Mouse (Mus musculus): ENCODE data around the gene Ift122. TPM values are rescaled to one million over a fixed set of nuclear protein-coding genes. Genes with fewer than 3 reads are reported as not detected.

Gene Ift122
- polyA plus RNA-seq, 1 experiment from 2014 or later, result 25.0 TPM

GRCm38 (mm10) chr6:115954506-115955074 lies 101.3 kb downstream of the Ift122 start:
- Histone ChIP-seq H3K4me3 (replicated peaks) (no peak overlapping the region), H3K36me3 (0 out of 2 replicates have a peak, but pooled peaks cover 3% of the 10 kb centered on the region), H3K9me3 (replicated peaks) (no peaks in the 10 kb centered on the region; the same call in 1 of the 2 replicates), H3K27ac (replicated peaks) (peak overlapping the region; percentile 59; the same call in 1 of the 2 replicates), H3K27me3 (no peaks in the 10 kb centered on the region), H3K9ac (no peak overlapping the region), H3K4me1 (peaks cover 59% of the 10 kb centered on the region), H3K4me2 (replicated peaks) (no peak overlapping the region)
- ATAC-seq (ENCODE audit: insufficient number of reproducible peaks, low FRiP score, low TSS enrichment, low read depth), result no peak
- WGBS, result 60% methylated on average over 9 of the region's 9 CpGs

- no peak for ATAC-seq (ENCODE audit: insufficient number of reproducible peaks, low FRiP score, low TSS enrichment, low read depth)
- peaks cover 65% of the 10 kb centered on the region for H3K4me1 ChIP-seq
Measured at GRCm38 (mm10) chr6:115955169-115955568, 101.9 kb downstream of the Ift122 start.

GRCm38 (mm10) chr6:115955664-115956063 lies 102.4 kb downstream of the Ift122 start:
- Histone ChIP-seq H3K9me3 (replicated peaks) (no peaks in the 10 kb centered on the region; the same call in 1 of the 2 replicates), H3K36me3 (0 out of 2 replicates have a peak, but pooled peaks cover 3% of the 10 kb centered on the region), H3K4me3 (replicated peaks) (no peak overlapping the region), H3K4me1 (peaks cover 69% of the 10 kb centered on the region), H3K4me2 (replicated peaks) (no peak overlapping the region), H3K27ac (replicated peaks) (no peak overlapping the region), H3K9ac (no peak overlapping the region), H3K27me3 (no peaks in the 10 kb centered on the region)
- 70% methylated on average over 11 of the region's 11 CpGs for WGBS
- ATAC-seq (ENCODE audit: insufficient number of reproducible peaks, low FRiP score, low TSS enrichment, low read depth), result no peak

More at GRCm38 (mm10) chr6:115955169-115955568, 101.9 kb downstream of the Ift122 start:
- H3K4me2 ChIP-seq (replicated peaks), result no peak overlapping the region
- H3K36me3 ChIP-seq, result 0 out of 2 replicates have a peak, but pooled peaks cover 3% of the 10 kb centered on the region
- H3K27me3 ChIP-seq, result no peaks in the 10 kb centered on the region
- H3K9me3 ChIP-seq (replicated peaks), result no peaks in the 10 kb centered on the region; the same call in 1 of the 2 replicates
- H3K4me3 ChIP-seq (replicated peaks), result no peak overlapping the region
- WGBS, result 78% methylated on average over 4 of the region's 4 CpGs
- H3K9ac ChIP-seq, result no peak overlapping the region
- peak overlapping the region; percentile 59; the same call in 1 of the 2 replicates for H3K27ac ChIP-seq (replicated peaks)

- peaks cover 78% of the 10 kb centered on the region for H3K4me1 ChIP-seq
- ATAC-seq (ENCODE audit: insufficient number of reproducible peaks, low FRiP score, low TSS enrichment, low read depth), result no peak
Measured at GRCm38 (mm10) chr6:115956418-115956921, 103.2 kb downstream of the Ift122 start.

GRCm38 (mm10) chr6:115956922-115957601 lies 103.8 kb downstream of the Ift122 start:
- peak overlapping the region; percentile 80 for H3K27ac ChIP-seq (replicated peaks)

More at GRCm38 (mm10) chr6:115956418-115956921, 103.2 kb downstream of the Ift122 start:
- Histone ChIP-seq H3K27me3 (no peaks in the 10 kb centered on the region), H3K27ac (replicated peaks) (peak overlapping the region; percentile 48; the same call in 1 of the 2 replicates), H3K9ac (peak overlapping the region; percentile 19; the same call in 1 of the 2 replicates), H3K4me2 (replicated peaks) (no peak overlapping the region), H3K36me3 (0 out of 2 replicates have a peak, but pooled peaks cover 11% of the 10 kb centered on the region), H3K9me3 (replicated peaks) (no peaks in the 10 kb centered on the region; the same call in 1 of the 2 replicates), H3K4me3 (replicated peaks) (no peak overlapping the region)
- WGBS, result 80% methylated on average over 13 of the region's 13 CpGs

GRCm38 (mm10) chr6:115957681-115958080 lies 104.4 kb downstream of the Ift122 start:
- H3K4me3 ChIP-seq (replicated peaks), result no peak overlapping the region
- peaks cover 18% of the 10 kb centered on the region; the same call in 1 of the 2 replicates for H3K36me3 ChIP-seq
- 17% methylated on average over 6 of the region's 6 CpGs for WGBS
- peak; percentile 49 for ATAC-seq (ENCODE audit: insufficient number of reproducible peaks, low FRiP score, low TSS enrichment, low read depth)
- H3K27me3 ChIP-seq, result no peaks in the 10 kb centered on the region
- no peaks in the 10 kb centered on the region for H3K9me3 ChIP-seq (replicated peaks)
- no peak overlapping the region for H3K4me2 ChIP-seq (replicated peaks)
- peaks cover 89% of the 10 kb centered on the region for H3K4me1 ChIP-seq
- no peak overlapping the region for H3K9ac ChIP-seq
- peak overlapping the region; percentile 80 for H3K27ac ChIP-seq (replicated peaks)

More at GRCm38 (mm10) chr6:115956922-115957601, 103.8 kb downstream of the Ift122 start:
- WGBS, result 28% methylated on average over 15 of the region's 16 CpGs
- no peak for ATAC-seq (ENCODE audit: insufficient number of reproducible peaks, low FRiP score, low TSS enrichment, low read depth)
- Histone ChIP-seq H3K9ac (no peak overlapping the region), H3K4me3 (replicated peaks) (no peak overlapping the region), H3K4me2 (replicated peaks) (no peak overlapping the region), H3K9me3 (replicated peaks) (no peaks in the 10 kb centered on the region), H3K4me1 (peaks cover 83% of the 10 kb centered on the region), H3K36me3 (0 out of 2 replicates have a peak, but pooled peaks cover 12% of the 10 kb centered on the region), H3K27me3 (no peaks in the 10 kb centered on the region)

- Histone ChIP-seq H3K9ac (no peak overlapping the region), H3K36me3 (peaks cover 24% of the 10 kb centered on the region; the same call in 1 of the 2 replicates), H3K9me3 (replicated peaks) (no peaks in the 10 kb centered on the region), H3K4me1 (peaks cover 89% of the 10 kb centered on the region), H3K4me2 (replicated peaks) (no peak overlapping the region), H3K4me3 (replicated peaks) (no peak overlapping the region), H3K27me3 (no peaks in the 10 kb centered on the region), H3K27ac (replicated peaks) (peak overlapping the region; percentile 80)
- no peak for ATAC-seq (ENCODE audit: insufficient number of reproducible peaks, low FRiP score, low TSS enrichment, low read depth)
- 85% methylated on average over 9 of the region's 9 CpGs for WGBS
Measured at GRCm38 (mm10) chr6:115958445-115958844, 105.2 kb downstream of the Ift122 start.

GRCm38 (mm10) chr6:115959151-115959691 lies 106.0 kb downstream of the Ift122 start:
- H3K4me2 ChIP-seq (replicated peaks), result no peak overlapping the region
- H3K4me3 ChIP-seq (replicated peaks), result no peak overlapping the region
- peak overlapping the region; percentile 74 for H3K27ac ChIP-seq (replicated peaks)
- H3K4me1 ChIP-seq, result peaks cover 81% of the 10 kb centered on the region
- 51% methylated on average over 7 of the region's 7 CpGs for WGBS
- peaks cover 24% of the 10 kb centered on the region; the same call in 1 of the 2 replicates for H3K36me3 ChIP-seq
- H3K9me3 ChIP-seq (replicated peaks), result no peaks in the 10 kb centered on the region
- peak; percentile 25; the same call in 1 of the 2 replicates for ATAC-seq (ENCODE audit: insufficient number of reproducible peaks, low FRiP score, low TSS enrichment, low read depth)
- H3K27me3 ChIP-seq, result no peaks in the 10 kb centered on the region
- no peak overlapping the region for H3K9ac ChIP-seq

- Histone ChIP-seq H3K9ac (no peak overlapping the region), H3K9me3 (replicated peaks) (no peaks in the 10 kb centered on the region), H3K4me2 (replicated peaks) (no peak overlapping the region), H3K36me3 (peaks cover 24% of the 10 kb centered on the region), H3K4me3 (replicated peaks) (no peak overlapping the region), H3K27me3 (no peaks in the 10 kb centered on the region), H3K27ac (replicated peaks) (peak overlapping the region; percentile 28; the same call in 1 of the 2 replicates), H3K4me1 (peaks cover 70% of the 10 kb centered on the region)
- ATAC-seq (ENCODE audit: insufficient number of reproducible peaks, low FRiP score, low TSS enrichment, low read depth), result no peak
- 92% methylated on average over 19 of the region's 19 CpGs for WGBS
Measured at GRCm38 (mm10) chr6:115960322-115960721, 107.1 kb downstream of the Ift122 start.

GRCm38 (mm10) chr6:115961743-115962142 lies 108.5 kb downstream of the Ift122 start:
- 83% methylated on average over 3 of the region's 3 CpGs for WGBS
- no peak overlapping the region for H3K4me2 ChIP-seq (replicated peaks)
- peaks cover 58% of the 10 kb centered on the region for H3K4me1 ChIP-seq
- no peaks in the 10 kb centered on the region for H3K9me3 ChIP-seq (replicated peaks)
- H3K4me3 ChIP-seq (replicated peaks), result no peak overlapping the region
- ATAC-seq (ENCODE audit: insufficient number of reproducible peaks, low FRiP score, low TSS enrichment, low read depth), result no peak
- H3K9ac ChIP-seq, result no peak overlapping the region
- peaks cover 39% of the 10 kb centered on the region for H3K36me3 ChIP-seq
- no peaks in the 10 kb centered on the region for H3K27me3 ChIP-seq
- H3K27ac ChIP-seq (replicated peaks), result peak overlapping the region; percentile 39; the same call in 1 of the 2 replicates

All from embryonic facial prominence, embryonic 15.5 days (tissue).